Mouse (Mus musculus): Measurements from ENCODE around the gene Slco3a1.

Gene Slco3a1

GRCm38 (mm10) chr7:74376397-74377044 lies 178.1 kb downstream of the Slco3a1 start:
- DNase-seq = no peak

DNA sequence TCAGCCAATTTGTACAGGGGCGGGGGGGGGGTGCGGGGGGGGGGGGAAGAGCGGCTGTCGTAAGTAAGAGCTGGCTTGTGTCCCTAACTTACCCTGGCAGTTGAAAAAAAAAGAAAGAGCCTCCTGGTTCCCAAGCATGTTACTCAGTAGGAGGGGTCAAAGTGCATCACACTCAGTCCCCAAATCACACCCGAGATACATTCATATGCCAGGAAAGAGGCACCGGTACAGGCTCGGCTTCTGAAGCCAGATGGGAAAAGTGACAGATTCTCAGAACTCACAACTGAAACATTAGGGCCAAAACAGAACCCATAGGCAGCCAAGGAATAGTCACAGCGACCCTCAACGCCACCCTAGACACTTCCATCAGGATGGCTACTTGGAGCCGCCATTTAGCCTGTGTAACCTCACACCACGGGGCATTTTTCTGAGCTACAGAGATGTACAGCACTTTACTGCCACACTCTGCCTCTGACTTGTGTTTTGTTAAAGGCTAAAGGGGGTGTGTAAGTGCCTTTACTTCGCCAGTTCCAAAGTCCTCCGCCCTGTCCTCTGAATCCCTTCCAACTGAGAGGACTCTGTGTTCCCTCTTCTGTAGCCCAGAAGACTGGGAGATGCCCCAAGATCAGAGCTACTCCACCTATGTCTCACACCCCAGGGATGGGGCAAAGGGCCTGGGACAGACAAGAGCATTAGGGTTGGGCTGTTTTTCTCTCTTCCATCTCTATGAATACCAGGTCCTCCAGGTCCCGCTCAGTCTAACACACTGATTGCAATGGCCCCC lies 179.2 kb downstream of the Slco3a1 start:
- no peak for DNase-seq

- no peak for DNase-seq
Observed at GRCm38 (mm10) chr7:74373056-74373455, 181.5 kb downstream of the Slco3a1 start.

GRCm38 (mm10) chr7:74372141-74372582 lies 182.4 kb downstream of the Slco3a1 start:
- DNase-seq = no peak

- DNase-seq = no peak
Observed at GRCm38 (mm10) chr7:74371656-74372055, 182.9 kb downstream of the Slco3a1 start.

- peak; percentile 50 for DNase-seq
Observed at GRCm38 (mm10) chr7:74371208-74371607, 183.4 kb downstream of the Slco3a1 start.

DNA sequence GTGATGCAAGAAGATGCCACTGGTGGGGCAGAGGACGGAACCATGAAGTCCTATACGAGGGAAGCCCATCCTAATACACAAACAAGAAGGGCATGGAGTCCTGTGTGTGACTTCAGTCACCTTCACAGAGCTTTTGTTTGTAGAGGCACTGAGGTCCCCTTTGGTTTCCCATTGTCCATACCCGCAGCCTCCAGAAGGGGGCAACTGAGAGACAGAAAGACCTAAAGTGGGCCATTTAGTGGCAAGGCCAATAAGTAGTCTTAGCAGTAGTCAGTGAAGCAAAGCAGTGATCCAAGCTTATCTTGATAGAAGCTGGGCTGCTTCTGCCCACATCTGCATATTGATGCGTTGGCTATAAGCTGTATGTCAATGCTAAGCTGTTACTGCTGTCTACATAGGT lies 184.9 kb downstream of the Slco3a1 start:
- peak; percentile 41 for DNase-seq

GRCm38 (mm10) chr7:74368256-74368980 lies 186.2 kb downstream of the Slco3a1 start:
- no peak for DNase-seq

DNA sequence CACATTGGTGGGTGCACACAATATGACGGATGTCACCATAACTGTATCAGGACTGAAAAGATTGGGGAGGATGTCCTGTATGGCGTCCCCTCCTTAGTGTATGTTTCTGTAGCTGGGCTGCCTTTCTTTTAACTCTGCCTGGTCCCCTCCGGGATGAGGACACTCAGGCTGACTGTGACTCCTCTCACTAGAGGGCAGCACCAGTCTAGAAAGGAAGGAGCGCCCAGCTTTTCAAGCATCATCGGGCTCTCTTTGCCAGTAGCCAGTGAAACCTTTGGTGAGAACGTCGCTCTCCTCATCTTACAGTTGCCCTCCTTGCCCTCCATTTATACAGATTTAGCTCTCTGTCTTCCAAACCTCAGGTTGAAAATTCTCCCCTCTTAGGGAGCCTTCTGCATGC lies 187.2 kb downstream of the Slco3a1 start:
- peak; percentile 60 for DNase-seq

GRCm38 (mm10) chr7:74365623-74366022 lies 189.0 kb downstream of the Slco3a1 start:
- DNase-seq = no peak

DNA sequence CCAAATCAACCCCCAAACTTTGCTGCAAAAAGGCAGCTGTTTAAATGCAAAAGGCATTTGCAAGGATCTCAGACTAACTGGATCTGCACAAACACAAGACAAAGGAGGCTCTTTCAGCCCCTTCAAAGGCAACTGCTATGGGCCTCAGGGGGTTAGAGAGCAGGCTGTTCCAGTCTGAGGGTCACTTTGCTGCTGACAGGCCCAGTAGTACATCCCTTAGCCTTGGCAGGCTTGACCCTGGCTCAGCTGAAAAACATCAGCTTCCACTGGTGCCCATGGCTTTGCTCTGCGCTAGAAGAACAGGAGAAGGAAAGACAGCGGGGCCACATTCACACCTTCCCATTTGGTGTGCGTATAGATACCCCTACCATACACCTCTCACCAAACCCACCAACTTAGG lies 189.6 kb downstream of the Slco3a1 start:
- DNase-seq = no peak

GRCm38 (mm10) chr7:74363440-74363839 lies 191.1 kb downstream of the Slco3a1 start:
- DNase-seq = no peak

- no peak for DNase-seq
Observed at GRCm38 (mm10) chr7:74361677-74362076, 192.9 kb downstream of the Slco3a1 start.

GRCm38 (mm10) chr7:74357027-74357426 lies 197.6 kb downstream of the Slco3a1 start:
- DNase-seq = no peak

DNA sequence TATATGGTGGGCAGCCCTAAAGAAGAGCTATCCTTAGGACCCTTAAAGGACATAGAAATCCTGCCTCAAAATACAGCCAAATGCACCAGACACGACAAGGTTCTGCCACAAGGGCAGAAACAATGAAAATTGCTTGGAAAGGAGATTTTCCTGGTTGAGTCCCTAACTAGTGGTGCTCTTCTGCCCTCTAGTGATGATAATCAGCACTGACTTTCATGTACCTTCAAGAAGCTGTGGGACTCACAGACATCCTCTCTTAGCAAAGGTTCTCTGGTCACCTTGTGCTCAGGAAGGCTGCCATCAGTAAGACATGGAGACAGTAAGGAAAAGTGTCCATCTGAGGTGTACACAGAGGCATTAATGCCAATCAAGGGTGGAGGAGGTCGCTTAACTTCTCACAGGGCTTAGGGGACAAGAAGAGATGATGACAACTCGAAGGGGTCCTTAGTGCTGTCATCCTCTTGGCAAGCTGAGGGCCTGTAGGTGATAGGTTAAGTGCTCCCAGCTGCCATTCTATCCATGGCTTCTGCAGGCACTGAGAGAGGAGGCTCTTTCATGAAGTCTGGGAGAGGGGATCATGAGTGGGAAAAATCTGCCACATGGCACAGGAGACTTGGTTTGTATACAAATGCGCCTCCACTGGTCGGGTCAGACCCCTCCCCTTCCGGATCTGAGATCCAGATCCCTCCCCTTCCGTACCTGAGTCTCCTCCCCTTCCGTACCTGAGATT lies 199.9 kb downstream of the Slco3a1 start:
- DNase-seq = no peak

GRCm38 (mm10) chr7:74353707-74354468 lies 200.7 kb downstream of the Slco3a1 start:
- DNase-seq = no peak

DNA sequence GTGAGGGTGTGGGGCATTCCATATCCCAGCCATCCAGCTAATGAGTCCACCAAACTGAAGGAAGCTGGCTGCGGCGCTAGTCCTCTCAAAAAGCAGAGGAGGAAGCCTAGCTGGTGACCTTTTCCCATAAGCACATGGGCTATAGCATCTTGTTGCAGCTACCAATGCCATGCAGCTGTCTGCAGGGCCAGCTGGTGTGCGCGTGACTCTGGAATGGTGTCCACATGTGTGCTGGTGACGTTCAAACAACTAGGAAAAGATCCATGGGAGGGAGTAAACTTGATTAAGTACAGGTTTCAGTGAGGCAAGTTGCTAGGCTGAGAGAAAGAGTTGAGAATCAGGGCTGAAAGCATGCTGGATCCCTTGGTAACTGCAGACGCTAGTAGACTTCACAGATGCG lies 201.3 kb downstream of the Slco3a1 start:
- no peak for DNase-seq

DNA sequence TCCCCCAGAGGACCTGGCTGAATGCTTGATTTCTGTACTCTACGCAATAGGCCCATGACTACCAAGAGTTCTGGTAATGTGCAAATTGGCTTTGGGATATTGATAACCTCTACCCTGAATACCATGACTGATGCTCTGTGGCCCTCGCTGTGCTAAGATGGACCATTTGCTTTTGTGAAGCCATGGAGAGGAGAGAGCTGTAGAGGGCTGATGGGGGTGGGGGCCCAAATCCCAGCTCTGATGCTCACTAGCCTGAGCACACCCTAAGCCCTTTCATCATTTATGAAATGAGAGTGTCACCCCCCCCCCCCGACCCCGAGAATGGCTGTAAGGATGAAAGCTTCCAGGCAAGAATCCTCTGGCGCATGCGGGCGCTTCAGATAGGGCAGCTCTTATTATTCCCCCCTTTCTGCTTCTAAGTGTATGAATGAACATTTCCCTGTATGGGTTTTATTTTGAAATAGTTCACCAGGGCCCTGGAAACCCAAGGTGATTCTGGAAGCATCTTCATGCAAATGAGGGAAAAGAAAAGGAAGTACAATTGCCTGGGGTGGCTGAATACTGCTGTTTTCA lies 206.2 kb downstream of the Slco3a1 start:
- DNase-seq = no peak

DNA sequence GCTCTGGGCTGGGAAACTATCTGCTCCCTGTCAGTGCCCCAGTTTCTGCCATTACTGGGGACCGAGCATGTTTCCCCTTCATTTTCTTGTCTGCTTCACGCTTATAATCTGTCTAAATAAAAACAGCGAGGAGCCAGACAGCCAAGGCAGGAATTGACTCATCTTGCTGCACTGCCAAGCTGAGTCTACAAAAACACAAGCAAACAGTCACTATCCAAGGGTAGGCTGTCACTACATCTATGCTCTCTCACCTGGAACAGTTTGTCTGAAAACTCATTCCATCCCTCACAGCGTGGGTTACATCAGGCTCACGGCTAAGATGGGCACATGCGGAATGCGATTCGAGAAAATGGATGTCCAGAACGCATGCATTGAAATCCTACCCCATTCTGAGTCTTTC lies 207.6 kb downstream of the Slco3a1 start:
- no peak for DNase-seq

GRCm38 (mm10) chr7:74346451-74346850 lies 208.1 kb downstream of the Slco3a1 start:
- no peak for DNase-seq

DNA sequence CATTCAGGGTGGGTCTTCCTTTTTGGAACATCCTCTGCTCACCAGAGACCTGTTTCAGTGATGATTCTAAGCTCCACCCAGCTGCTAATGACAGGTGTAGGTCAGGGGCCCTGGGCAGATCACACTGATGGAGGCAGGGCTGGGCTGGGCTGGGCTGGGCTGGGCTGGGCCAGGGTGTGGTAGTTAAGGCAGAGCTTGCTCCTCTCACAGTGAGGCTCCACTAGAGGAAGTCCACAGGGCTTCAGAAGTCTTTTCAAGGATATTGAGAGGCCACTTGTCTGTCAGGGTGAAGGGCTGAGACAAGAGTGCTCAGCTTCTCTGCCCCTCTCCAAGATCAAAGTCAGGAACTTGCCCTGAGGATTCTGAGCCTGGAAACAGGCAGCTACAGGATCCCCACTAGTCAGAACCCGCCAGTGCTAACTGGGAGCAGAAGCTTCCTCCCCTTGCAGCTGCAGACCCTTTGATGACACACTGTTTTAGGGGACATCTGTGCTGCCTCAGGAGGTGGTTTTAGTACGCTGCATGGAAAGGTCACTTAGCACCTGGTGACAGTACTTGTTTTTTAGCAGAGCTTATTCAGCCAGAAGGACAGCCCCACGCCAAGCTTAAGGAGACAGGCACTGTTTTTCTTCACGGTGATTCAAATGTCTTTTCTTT lies 213.3 kb downstream of the Slco3a1 start:
- no peak for DNase-seq

Data from cerebellum, adult 11 months (tissue).